ENCODE assay signal across 7 mouse cellular contexts in genomic region chr3:153905251-153906135, GRCm38 (mm10). TPM values are rescaled to one million over a fixed set of nuclear protein-coding genes. Genes with fewer than 3 reads are reported as not detected.
DNase-seq lines count a peak whose midpoint lies in the region; ATAC-seq and TF ChIP-seq lines count a peak whose summit lies in the region.

No protein-coding gene starts in this region.

- no peaks in the 10 kb centered on the region for H3K9me3 ChIP-seq in neural tube, embryonic 11.5 days (ENCODE audit: control insufficient read depth, low read length)
- no peaks in the 10 kb centered on the region for H3K9me3 ChIP-seq in forebrain, postnatal 0 days (ENCODE audit: low read length)
- no peaks in the 10 kb centered on the region for H3K9me3 ChIP-seq in liver, embryonic 14.5 days (ENCODE audit: control insufficient read depth, low read length)

- no peak overlapping the region for H3K9ac ChIP-seq in neural tube, embryonic 11.5 days (ENCODE audit: low read length)
- no peak overlapping the region for H3K9ac ChIP-seq in forebrain, postnatal 0 days
- no peak overlapping the region for H3K9ac ChIP-seq in liver, embryonic 14.5 days (replicated peaks)

- H3K4me1 ChIP-seq in neural tube, embryonic 11.5 days (ENCODE audit: control insufficient read depth, insufficient read depth, low read length): peaks cover 3% of the 10 kb centered on the region; the same call in 1 of the 2 replicates
- 0 out of 2 replicates have a peak, but pooled peaks cover 3% of the 10 kb centered on the region for H3K4me1 ChIP-seq in forebrain, postnatal 0 days (ENCODE audit: insufficient read depth)
- H3K4me1 ChIP-seq in liver, embryonic 14.5 days (replicated peaks; ENCODE audit: control insufficient read depth in 2 of 2, insufficient read depth in 2 of 2, low read length in 1 of 2): peaks cover 19 to 28% of the 10 kb centered on the region in 2 experiments

- peaks cover 18% of the 10 kb centered on the region for H3K36me3 ChIP-seq in neural tube, embryonic 11.5 days (ENCODE audit: control insufficient read depth, insufficient read depth, low read length)
- peaks cover 67% of the 10 kb centered on the region for H3K36me3 ChIP-seq in forebrain, postnatal 0 days (ENCODE audit: insufficient read depth)
- H3K36me3 ChIP-seq in liver, embryonic 14.5 days (replicated peaks; ENCODE audit: control insufficient read depth, insufficient read depth, low read depth): peaks cover 68% of the 10 kb centered on the region

- ATAC-seq in neural tube, embryonic 11.5 days (ENCODE audit: insufficient read depth, low FRiP score, low TSS enrichment): peak; percentile 51; the same call in 1 of the 2 replicates
- peak; percentile 23; the same call in 1 of the 2 replicates for ATAC-seq in forebrain, postnatal 0 days
- peak; percentile 34 for ATAC-seq in liver, embryonic 14.5 days (ENCODE audit: insufficient read depth)

- no peak overlapping the region for H3K4me3 ChIP-seq in neural tube, embryonic 11.5 days (ENCODE audit: low read depth, low read length)
- no peak overlapping the region for H3K4me3 ChIP-seq in forebrain, postnatal 0 days (ENCODE audit: low read depth, low read length)
- no peak overlapping the region for H3K4me3 ChIP-seq in liver, embryonic 14.5 days (ENCODE audit: insufficient read depth in 1 of 2, low read depth in 2 of 2, low read length in 2 of 2)

- TF ChIP-seq CTCF in forebrain, postnatal 0 days (IDR thresholded peaks at IDR 0.05; ENCODE audit: low read depth): no peak
- TF ChIP-seq CTCF in liver, embryonic 14.5 days (IDR thresholded peaks at IDR 0.05; ENCODE audit: low read depth): no peak

- no peaks in the 10 kb centered on the region for H3K27me3 ChIP-seq in neural tube, embryonic 11.5 days (ENCODE audit: control insufficient read depth, insufficient read depth, low read length)
- no peaks in the 10 kb centered on the region for H3K27me3 ChIP-seq in forebrain, postnatal 0 days (ENCODE audit: insufficient read depth, low read length)
- no peaks in the 10 kb centered on the region for H3K27me3 ChIP-seq in liver, embryonic 14.5 days (ENCODE audit: control insufficient read depth, insufficient read depth, low read length)

- WGBS in neural tube, embryonic 11.5 days: 88% methylated on average over 49 of the region's 49 CpGs
- WGBS in forebrain, postnatal 0 days: 88% methylated on average over 49 of the region's 49 CpGs
- WGBS in liver, embryonic 14.5 days (ENCODE audit: insufficient replicate concordance): 84% methylated on average over 49 of the region's 49 CpGs

- no peak overlapping the region for H3K27ac ChIP-seq in neural tube, embryonic 11.5 days (ENCODE audit: low read depth, low read length)
- H3K27ac ChIP-seq in forebrain, postnatal 0 days (ENCODE audit: low read depth, low read length): no peak overlapping the region
- no peak overlapping the region; the same call in 1 of the 2 replicates for H3K27ac ChIP-seq in liver, embryonic 14.5 days

- no peak for DNase-seq in neural tube, embryonic 11.5 days (ENCODE audit: low spot score)
- DNase-seq in neural tube, embryonic 10.5 days (ENCODE audit: extremely low spot score, low spot score): no peak
- DNase-seq in forebrain, postnatal 0 days: no peak
- no peak for DNase-seq in liver, embryonic 14.5 days (ENCODE audit: low read depth in 3 of 3, low spot score in 3 of 3)
- no peak for DNase-seq in ovary, postnatal 14 days (ENCODE audit: low spot score)
- no peak for DNase-seq in urinary bladder, adult 18-20 months (ENCODE audit: low spot score in 2 of 2)
- no peak for DNase-seq in cerebellum, adult 9-11 months

- TF ChIP-seq EP300 in liver, embryonic 14.5 days (IDR thresholded peaks at IDR 0.05; ENCODE audit: low read depth): no peak

- H3K4me2 ChIP-seq in neural tube, embryonic 11.5 days (ENCODE audit: low read depth): no peak overlapping the region
- H3K4me2 ChIP-seq in forebrain, postnatal 0 days (ENCODE audit: low read depth): no peak overlapping the region
- H3K4me2 ChIP-seq in liver, embryonic 14.5 days (ENCODE audit: low read depth): no peak overlapping the region

RNA-seq across cellular contexts. Expression of gene Msh4, which starts 0.4 kb away (rescaled TPM):
- polyA plus RNA-seq in neural tube, embryonic 11.5 days (2014; fragmentation: Nextera tagmentation; extraction: Ambion mirVana): 0.07 and 0.12 TPM in 2 replicates
- total RNA-seq in forebrain, postnatal 0 days (2014; rRNA removed): 0.31 and 0.95 TPM in 2 replicates
- polyA plus RNA-seq in forebrain, postnatal 0 days (2015; fragmentation: Nextera tagmentation; extraction: Ambion mirVana): 0.05 and 0.13 TPM in 2 replicates
- 0.02 and 0.04 TPM in 2 replicates for polyA plus RNA-seq in liver, embryonic 14.5 days (2012; rRNA removed)
- 0.05 and 0.06 TPM in 2 replicates for polyA plus RNA-seq in liver, embryonic 14.5 days (2014; fragmentation: Nextera tagmentation; extraction: Ambion mirVana)

RNA-seq across cellular contexts. Expression of gene Rabggtb, which starts 7.3 kb away (rescaled TPM):
- polyA plus RNA-seq in neural tube, embryonic 11.5 days (2014; fragmentation: Nextera tagmentation; extraction: Ambion mirVana): 39.7 and 44.4 TPM in 2 replicates
- total RNA-seq in forebrain, postnatal 0 days (2014; rRNA removed): 69.9 and 71.2 TPM in 2 replicates
- polyA plus RNA-seq in forebrain, postnatal 0 days (2015; fragmentation: Nextera tagmentation; extraction: Ambion mirVana): 56.9 and 58.3 TPM in 2 replicates
- polyA plus RNA-seq in liver, embryonic 14.5 days (2012; rRNA removed): 80.9 and 85.5 TPM in 2 replicates
- polyA plus RNA-seq in liver, embryonic 14.5 days (2014; fragmentation: Nextera tagmentation; extraction: Ambion mirVana): 45.5 and 52.4 TPM in 2 replicates

RNA-seq across cellular contexts. Expression of gene Acadm, which starts 38.9 kb away (rescaled TPM):
- 53.0 and 58.3 TPM in 2 replicates for polyA plus RNA-seq in neural tube, embryonic 11.5 days (2014; fragmentation: Nextera tagmentation; extraction: Ambion mirVana)
- 31.5 and 32.4 TPM in 2 replicates for total RNA-seq in forebrain, postnatal 0 days (2014; rRNA removed)
- polyA plus RNA-seq in forebrain, postnatal 0 days (2015; fragmentation: Nextera tagmentation; extraction: Ambion mirVana): 39.7 and 40.1 TPM in 2 replicates
- polyA plus RNA-seq in liver, embryonic 14.5 days (2012; rRNA removed): 38.8 and 42.1 TPM in 2 replicates
- 57.0 and 60.3 TPM in 2 replicates for polyA plus RNA-seq in liver, embryonic 14.5 days (2014; fragmentation: Nextera tagmentation; extraction: Ambion mirVana)
